Mouse (Mus musculus): ENCODE measurements around the gene Top3a. TPM values are rescaled to one million over a fixed set of nuclear protein-coding genes. Genes with fewer than 3 reads are reported as not detected.
A peak's percentile ranks its signal among the peaks of the same experiment; 100 is the strongest.
"Not testable (repeated sequence)": the region's sequence is repeated elsewhere in the genome, so short reads cannot be mapped to it uniquely, and the experiment has no call there.

Gene Top3a
- polyA plus RNA-seq (2014; fragmentation: Nextera tagmentation; extraction: Ambion mirVana), result 20.2 and 22.2 TPM in 2 replicates

DNA sequence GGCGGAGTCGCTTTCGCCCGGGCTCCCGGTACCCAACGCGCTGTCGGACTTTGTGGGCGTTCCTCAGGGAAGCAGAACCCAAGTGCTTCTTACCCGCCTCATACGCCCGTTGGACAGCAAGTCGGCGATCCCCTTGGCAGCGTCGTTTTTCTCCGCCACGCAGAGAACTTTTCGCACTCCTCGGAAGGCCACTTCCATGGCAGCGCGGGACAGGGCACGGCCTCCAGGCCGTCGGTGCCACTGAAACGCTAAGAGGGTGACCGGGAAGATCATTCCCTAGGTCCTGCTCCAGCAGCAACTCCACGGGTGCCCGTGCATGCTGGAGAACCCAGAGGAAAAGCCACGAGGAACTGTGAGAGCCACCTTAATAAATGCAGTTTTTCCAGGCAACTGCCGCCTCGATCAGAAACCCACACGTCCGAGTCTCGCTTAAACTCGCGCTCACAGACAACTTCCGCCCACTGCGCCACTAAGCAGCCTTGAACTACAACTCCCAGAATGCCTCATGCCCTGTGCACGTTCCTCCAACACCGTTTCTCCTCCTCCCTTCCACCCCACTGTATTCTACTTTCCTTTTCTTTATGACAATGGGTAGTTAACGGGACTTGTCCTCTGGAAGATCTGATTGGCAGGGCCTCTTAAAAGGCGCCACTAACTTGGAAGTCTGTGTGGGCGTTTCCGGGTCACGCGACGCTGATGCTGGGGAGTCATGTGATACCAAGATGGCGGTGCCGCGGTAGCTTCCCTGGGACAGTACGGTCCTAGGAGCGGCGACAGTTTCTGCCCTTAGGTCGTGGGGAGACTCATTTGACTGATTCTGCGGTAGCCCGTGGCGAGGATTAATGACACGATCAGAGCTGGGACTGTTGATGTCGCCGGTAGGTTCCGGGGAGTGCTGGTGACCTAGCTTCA lies at the start of gene Top3a, which contains the start of gene Smcr8:
Gene Top3a (minus strand): TSS at position 537 of the 912 bp plus-strand sequence.
Gene Smcr8 (plus strand): TSS at position 696 of the 912 bp plus-strand sequence.
- no peak for TF ChIP-seq CTCF (IDR thresholded peaks at IDR 0.05; ENCODE audit: low read depth)
- DNase-seq, result peak; percentile 93
- Histone ChIP-seq H3K4me3 (ENCODE audit: low read depth, low read length) (peak within 1 kb of the TSS; percentile 89), H3K9ac (peak within 1 kb of the TSS; percentile 85), H3K4me1 (ENCODE audit: insufficient read depth) (peaks cover 46% of the 10 kb centered on the region), H3K27me3 (ENCODE audit: insufficient read depth, low read length) (no peaks in the 10 kb centered on the region), H3K9me3 (ENCODE audit: low read depth, low read length) (no peaks in the 10 kb centered on the region), H3K36me3 (ENCODE audit: insufficient read depth) (peaks cover 29% of the 10 kb centered on the region), H3K27ac (ENCODE audit: low read depth) (peak within 1 kb of the TSS; percentile 91), H3K4me2 (peak within 1 kb of the TSS; percentile 87)
- under 1% methylated on average over 62 of the region's 62 CpGs for WGBS
- ATAC-seq (ENCODE audit: insufficient read depth), result peak; percentile 96

DNA sequence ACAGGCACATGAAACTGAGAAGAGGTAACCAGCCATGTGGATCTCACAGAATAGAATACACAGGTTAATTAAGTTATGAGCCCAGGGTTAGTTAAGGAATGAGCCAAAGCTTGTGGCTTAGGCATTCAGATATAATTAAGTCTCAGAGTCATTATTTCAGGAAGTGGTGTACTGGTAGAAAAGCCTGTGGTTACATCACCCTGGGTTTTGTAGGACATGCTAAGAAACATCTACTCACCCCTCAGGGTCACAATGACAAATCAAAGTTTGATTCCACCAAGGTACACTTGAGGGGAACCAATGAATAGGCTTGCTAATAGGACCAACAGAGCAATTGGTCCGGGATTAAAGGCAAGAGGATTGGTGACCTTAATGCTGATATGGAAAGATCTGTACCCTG lies 49.5 kb upstream of the Top3a start:
- WGBS, result 55% methylated on average over 1 of the region's 1 CpGs
- H3K9me3 ChIP-seq (ENCODE audit: low read depth, low read length), result no peaks in the 10 kb centered on the region
- ATAC-seq (ENCODE audit: insufficient read depth) (no peak), DNase-seq (no peak)
- H3K27me3 ChIP-seq (ENCODE audit: insufficient read depth, low read length), result no peaks in the 10 kb centered on the region
- H3K4me2 ChIP-seq, result no peak overlapping the region
- TF ChIP-seq CTCF (IDR thresholded peaks at IDR 0.05; ENCODE audit: low read depth), result no peak
- no peak overlapping the region for H3K4me3 ChIP-seq (ENCODE audit: low read depth, low read length)
- no peaks in the 10 kb centered on the region for H3K36me3 ChIP-seq (ENCODE audit: insufficient read depth)
- H3K27ac ChIP-seq (ENCODE audit: low read depth), result no peak overlapping the region
- H3K9ac ChIP-seq, result no peak overlapping the region
- peaks cover 7% of the 10 kb centered on the region for H3K4me1 ChIP-seq (ENCODE audit: insufficient read depth)

DNA sequence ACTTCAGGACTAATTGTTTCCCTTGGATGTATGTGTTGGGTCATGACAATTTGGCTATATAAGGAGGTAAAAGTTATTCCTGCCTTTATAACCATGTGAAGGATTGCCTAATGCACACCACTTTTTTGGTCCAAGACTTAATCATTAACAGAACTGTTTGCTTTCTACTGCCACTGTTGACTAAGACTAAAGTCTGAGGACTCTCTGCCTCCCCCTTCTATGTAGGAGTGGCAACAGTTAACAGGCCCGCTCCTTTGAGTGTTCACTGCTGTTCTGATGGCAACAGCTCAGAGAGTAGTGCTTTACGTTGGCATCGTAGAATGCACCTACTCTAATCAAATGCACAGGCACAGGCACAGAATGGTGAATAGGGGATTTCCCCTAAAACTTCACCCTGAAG lies 48.0 kb upstream of the Top3a start:
- ATAC-seq (ENCODE audit: insufficient read depth) (peak; percentile 44; the same call in 1 of the 2 replicates), DNase-seq (peak; percentile 63)
- Histone ChIP-seq H3K9ac (no peak overlapping the region), H3K27ac (ENCODE audit: low read depth) (no peak overlapping the region), H3K4me1 (ENCODE audit: insufficient read depth) (no peaks in the 10 kb centered on the region), H3K27me3 (ENCODE audit: insufficient read depth, low read length) (no peaks in the 10 kb centered on the region), H3K4me2 (no peak overlapping the region), H3K4me3 (ENCODE audit: low read depth, low read length) (no peak overlapping the region), H3K9me3 (ENCODE audit: low read depth, low read length) (no peaks in the 10 kb centered on the region), H3K36me3 (ENCODE audit: insufficient read depth) (no peaks in the 10 kb centered on the region)
- 69% methylated on average over 3 of the region's 3 CpGs for WGBS
- TF ChIP-seq CTCF (IDR thresholded peaks at IDR 0.05; ENCODE audit: low read depth), result no peak

GRCm38 (mm10) chr11:60823771-60824170 lies 46.6 kb upstream of the Top3a start:
- Histone ChIP-seq H3K4me3 (ENCODE audit: low read depth, low read length) (no peak overlapping the region), H3K27me3 (ENCODE audit: insufficient read depth, low read length) (no peaks in the 10 kb centered on the region), H3K4me1 (ENCODE audit: insufficient read depth) (no peaks in the 10 kb centered on the region), H3K36me3 (ENCODE audit: insufficient read depth) (no peaks in the 10 kb centered on the region), H3K9ac (no peak overlapping the region), H3K9me3 (ENCODE audit: low read depth, low read length) (no peaks in the 10 kb centered on the region), H3K4me2 (no peak overlapping the region), H3K27ac (ENCODE audit: low read depth) (no peak overlapping the region)
- TF ChIP-seq CTCF (IDR thresholded peaks at IDR 0.05; ENCODE audit: low read depth), result no peak
- WGBS, result 61% methylated on average over 2 of the region's 2 CpGs
- no peak for DNase-seq
- no peak for ATAC-seq (ENCODE audit: insufficient read depth)

DNA sequence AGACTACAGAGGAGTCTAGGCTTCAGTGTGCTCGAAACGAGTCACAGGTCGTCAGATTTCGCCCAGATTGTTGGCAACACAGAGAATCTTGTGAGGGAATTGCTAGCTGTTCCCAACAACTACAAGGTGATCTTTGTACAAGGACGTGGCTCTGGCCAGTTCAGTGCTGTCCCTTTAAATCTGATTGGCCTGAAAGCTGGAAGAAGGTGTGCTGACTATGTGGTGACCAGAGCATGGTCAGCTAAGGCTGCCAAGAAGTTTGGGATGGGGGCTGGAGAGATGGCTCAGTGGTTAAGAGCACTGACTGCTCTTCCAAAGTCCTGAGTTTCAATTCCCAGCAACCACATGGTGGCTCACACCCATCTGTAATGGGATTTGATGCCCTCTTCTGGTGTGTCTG lies 39.2 kb upstream of the Top3a start:
- Histone ChIP-seq H3K9ac (no peak overlapping the region), H3K27ac (ENCODE audit: low read depth) (no peak overlapping the region), H3K4me3 (ENCODE audit: low read depth, low read length) (no peak overlapping the region), H3K36me3 (ENCODE audit: insufficient read depth) (no peaks in the 10 kb centered on the region), H3K4me2 (no peak overlapping the region), H3K27me3 (ENCODE audit: insufficient read depth, low read length) (no peaks in the 10 kb centered on the region), H3K4me1 (ENCODE audit: insufficient read depth) (no peaks in the 10 kb centered on the region), H3K9me3 (ENCODE audit: low read depth, low read length) (no peaks in the 10 kb centered on the region)
- no peak for TF ChIP-seq CTCF (IDR thresholded peaks at IDR 0.05; ENCODE audit: low read depth)
- no peak for DNase-seq
- ATAC-seq (ENCODE audit: insufficient read depth), result no peak
- WGBS, result 67% methylated on average over 5 of the region's 5 CpGs

- H3K27me3 ChIP-seq (ENCODE audit: insufficient read depth, low read length); H3K36me3 ChIP-seq (ENCODE audit: insufficient read depth); H3K4me1 ChIP-seq (ENCODE audit: insufficient read depth); DNase-seq; H3K9me3 ChIP-seq (ENCODE audit: low read depth, low read length); ATAC-seq (ENCODE audit: insufficient read depth): not testable (repeated sequence)
- H3K27ac ChIP-seq (ENCODE audit: low read depth), result 0 out of 2 replicates have a peak within 1 kb of the TSS, but pooled peaks have one; percentile 27
- peak within 1 kb of the TSS; percentile 50 for H3K9ac ChIP-seq
- H3K4me2 ChIP-seq, result peak within 1 kb of the TSS; percentile 87
- peak within 1 kb of the TSS; percentile 50 for H3K4me3 ChIP-seq (ENCODE audit: low read depth, low read length)
- WGBS, result 27% methylated on average over 6 of the region's 6 CpGs
Observed at GRCm38 (mm10) chr11:60811618-60812017, 34.5 kb upstream of the Top3a start, which contains the start of gene Shmt1. Shmt1 (minus strand) TSS chr11:60811718.

DNA sequence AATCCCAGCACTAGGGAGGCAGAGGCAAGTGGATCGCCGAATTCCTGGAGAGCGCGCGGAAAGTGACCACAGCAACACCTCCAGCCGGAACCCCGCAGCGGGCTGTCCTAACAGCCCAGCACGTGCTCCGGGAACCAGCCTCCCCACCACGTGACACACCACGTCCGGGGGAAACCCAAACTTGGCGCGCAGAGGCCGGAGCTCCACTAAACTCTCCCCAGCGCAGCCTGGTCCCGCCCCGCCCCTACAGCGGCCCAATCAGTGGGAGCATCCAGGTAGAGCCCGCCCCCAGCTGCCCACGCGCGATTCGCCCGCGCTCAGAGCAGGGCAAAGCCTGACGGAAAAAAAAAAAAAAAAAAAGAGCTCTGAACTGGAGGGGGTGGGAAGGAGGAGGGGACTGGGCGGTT lies 33.9 kb upstream of the Top3a start:
- H3K9ac ChIP-seq, result peak overlapping the region; percentile 50
- H3K27ac ChIP-seq (ENCODE audit: low read depth), result 0 out of 2 replicates have a peak overlapping the region, but pooled peaks have one; percentile 27
- WGBS, result under 1% methylated on average over 29 of the region's 29 CpGs
- DNase-seq, result peak; percentile 97
- no peaks in the 10 kb centered on the region for H3K9me3 ChIP-seq (ENCODE audit: low read depth, low read length)
- H3K4me2 ChIP-seq, result peak overlapping the region; percentile 87
- no peak for TF ChIP-seq CTCF (IDR thresholded peaks at IDR 0.05; ENCODE audit: low read depth)
- no peaks in the 10 kb centered on the region for H3K36me3 ChIP-seq (ENCODE audit: insufficient read depth)
- peak; percentile 99 for ATAC-seq (ENCODE audit: insufficient read depth)
- no peaks in the 10 kb centered on the region for H3K27me3 ChIP-seq (ENCODE audit: insufficient read depth, low read length)
- peak overlapping the region; percentile 50 for H3K4me3 ChIP-seq (ENCODE audit: low read depth, low read length)
- peaks cover 5% of the 10 kb centered on the region; the same call in 1 of the 2 replicates for H3K4me1 ChIP-seq (ENCODE audit: insufficient read depth)
